Mouse (Mus musculus) bone marrow macrophage, adult 2 months (primary cell): Measurements from ENCODE around the gene Akap7. TPM values are rescaled to one million over a fixed set of nuclear protein-coding genes. Genes with fewer than 3 reads are reported as not detected.

ENCODE experiments used
- H3K27ac ChIP-seq: 2 replicates; pipeline ENCODE4 v1.5.1; 2012; ENCODE audit warnings: low read depth, low read length; ENCODE audit not compliant: insufficient read depth
- H3K4me1 ChIP-seq: 2 replicates; pipeline ENCODE4 v1.6.1; 2012; ENCODE audit warnings: low read length; ENCODE audit not compliant: control insufficient read depth, insufficient read depth
- H3K4me3 ChIP-seq: 2 replicates; pipeline ENCODE4 v1.5.1; 2012; ENCODE audit warnings: mild to moderate bottlenecking, low read length, moderate library complexity; ENCODE audit not compliant: insufficient read depth
- CTCF ChIP-seq: IDR thresholded peaks from 2 replicates; pipeline ENCODE4 v1.5.1; 2012; ENCODE audit warnings: low read depth, mild to moderate bottlenecking, low read length, moderate library complexity
- POLR2A ChIP-seq: IDR thresholded peaks from 2 replicates; pipeline ENCODE4 v1.6.1; 2012; ENCODE audit warnings: mild to moderate bottlenecking, low read depth, low read length, borderline replicate concordance
- polyA plus RNA-seq: library from polyadenylated mRNA; stranded (reverse); fragments of >200 nt; gene quantifications from 2 replicates; pipeline ENCODE4 v1.2.4, GENCODE M21; 2012; ENCODE audit not compliant: missing spikeins, insufficient read depth, insufficient read length

Gene Akap7
- polyA plus RNA-seq, 1 experiment = 26.0 TPM

DNA sequence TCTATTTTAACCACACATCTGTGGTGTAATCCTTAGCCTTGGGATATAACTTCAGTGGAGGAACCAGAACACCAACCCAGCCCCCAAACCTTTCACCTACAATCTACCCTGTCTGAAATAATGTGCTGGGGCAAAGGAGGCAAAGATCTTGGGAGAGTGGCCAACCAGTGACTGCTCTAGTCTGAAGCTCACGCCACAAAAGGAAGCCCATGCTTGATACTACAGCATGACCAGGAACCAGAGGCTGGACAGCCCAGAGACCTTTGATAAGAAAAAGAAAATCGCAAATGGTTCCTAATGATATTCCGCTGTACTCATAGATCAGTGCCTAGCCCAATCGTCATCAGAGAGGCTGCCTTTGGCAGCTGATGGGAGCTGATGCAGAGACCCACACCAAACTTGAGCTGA lies 9.4 kb downstream of the Akap7 start:
- peaks cover 37% of the 10 kb centered on the region for H3K4me1 ChIP-seq
- H3K27ac ChIP-seq = no peak overlapping the region
- no peak overlapping the region for H3K4me3 ChIP-seq
- TF ChIP-seq CTCF (no peak; the same call in 1 of the 2 replicates), POLR2A (no peak)

- Histone ChIP-seq H3K27ac (0 out of 2 replicates have a peak overlapping the region, but pooled peaks have one; percentile 6), H3K4me1 (peaks cover 37% of the 10 kb centered on the region)
Measured at GRCm38 (mm10) chr10:25297666-25298263, 9.9 kb downstream of the Akap7 start.

GRCm38 (mm10) chr10:25296657-25297369 lies 10.9 kb downstream of the Akap7 start:
- Histone ChIP-seq H3K4me3 (peak overlapping the region; percentile 71), H3K27ac (peak overlapping the region; percentile 49), H3K4me1 (peaks cover 39% of the 10 kb centered on the region)
- TF ChIP-seq POLR2A (no peak), CTCF (no peak)

More at GRCm38 (mm10) chr10:25297666-25298263, 9.9 kb downstream of the Akap7 start:
- peak overlapping the region; percentile 14; the same call in 1 of the 2 replicates for H3K4me3 ChIP-seq
- TF ChIP-seq CTCF = no peak
- TF ChIP-seq POLR2A = no peak

GRCm38 (mm10) chr10:25296286-25296656 lies 11.4 kb downstream of the Akap7 start:
- Histone ChIP-seq H3K4me1 (peaks cover 40% of the 10 kb centered on the region), H3K4me3 (peak overlapping the region; percentile 71), H3K27ac (peak overlapping the region; percentile 49)
- no peak for TF ChIP-seq CTCF
- TF ChIP-seq POLR2A = no peak

DNA sequence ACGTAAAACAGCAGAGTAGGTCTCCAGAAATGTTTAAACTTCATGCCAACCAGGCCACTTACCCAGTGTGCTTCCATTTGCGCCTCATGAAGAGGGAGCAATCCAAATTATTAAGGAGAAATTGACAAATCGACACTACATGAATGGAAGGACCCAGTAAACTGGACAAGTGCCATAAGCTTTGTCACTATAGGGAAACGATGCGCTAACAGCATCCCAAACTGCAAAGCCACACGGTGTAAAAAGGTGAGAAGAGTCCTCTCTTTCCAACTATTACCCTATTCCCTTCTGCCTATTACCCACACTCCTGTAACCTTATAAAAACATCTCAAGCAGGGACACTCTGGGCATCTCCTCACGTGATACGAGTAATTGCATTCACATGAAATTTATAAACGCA lies 11.8 kb downstream of the Akap7 start:
- H3K27ac ChIP-seq = peak overlapping the region; percentile 79
- H3K4me3 ChIP-seq = no peak overlapping the region
- TF ChIP-seq POLR2A (no peak), CTCF (no peak)
- H3K4me1 ChIP-seq = peaks cover 42% of the 10 kb centered on the region

DNA sequence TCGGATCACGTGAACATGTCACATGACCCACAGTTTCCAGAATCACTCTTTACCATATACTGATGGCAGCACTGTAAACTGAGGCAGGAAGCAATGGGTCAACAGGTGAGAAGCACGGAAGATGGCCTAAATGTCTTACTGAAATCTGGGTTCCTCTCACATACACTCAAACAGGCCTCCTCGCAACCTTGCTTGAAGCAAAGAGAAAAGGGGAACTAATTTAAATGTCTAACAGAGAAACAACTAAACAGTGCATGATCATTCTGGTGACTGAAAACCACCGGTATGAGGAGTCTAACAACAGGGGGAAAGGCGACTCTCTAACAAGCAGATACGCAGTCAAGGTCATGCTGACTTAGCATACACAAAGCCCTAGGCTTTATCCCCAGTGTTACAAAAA lies 12.7 kb downstream of the Akap7 start:
- Histone ChIP-seq H3K27ac (peak overlapping the region; percentile 79), H3K4me3 (no peak overlapping the region), H3K4me1 (peaks cover 42% of the 10 kb centered on the region)
- TF ChIP-seq CTCF (no peak), POLR2A (no peak)

- Histone ChIP-seq H3K4me3 (no peak overlapping the region), H3K4me1 (peaks cover 43% of the 10 kb centered on the region), H3K27ac (no peak overlapping the region)
- no peak for TF ChIP-seq POLR2A
- TF ChIP-seq CTCF = no peak
Measured at GRCm38 (mm10) chr10:25293796-25294195, 13.9 kb downstream of the Akap7 start.

GRCm38 (mm10) chr10:25291053-25291452 lies 16.6 kb downstream of the Akap7 start:
- Histone ChIP-seq H3K4me1 (peaks cover 28% of the 10 kb centered on the region), H3K4me3 (no peak overlapping the region), H3K27ac (no peak overlapping the region)
- TF ChIP-seq CTCF = no peak
- TF ChIP-seq POLR2A = no peak

GRCm38 (mm10) chr10:25285100-25285811 lies 22.4 kb downstream of the Akap7 start:
- Histone ChIP-seq H3K27ac (peak overlapping the region; percentile 91), H3K4me3 (no peak overlapping the region), H3K4me1 (peaks cover 20% of the 10 kb centered on the region)
- no peak for TF ChIP-seq CTCF
- no peak for TF ChIP-seq POLR2A
